Mouse (Mus musculus) liver, embryonic 16.5 days (tissue): ENCODE data around the gene Slc7a4. TPM values are rescaled to one million over a fixed set of nuclear protein-coding genes. Genes with fewer than 3 reads are reported as not detected.
"Not testable (repeated sequence)": the region's sequence is repeated elsewhere in the genome, so short reads cannot be mapped to it uniquely, and the experiment has no call there.

Experiments
- ATAC-seq: fragments of 200-750 bp; cut with Nextera tagmentation; 2 replicates; pipeline ENCODE4 v1.8.0; 2017; ENCODE audit warnings: low read depth, mild to moderate bottlenecking, moderate number of reproducible peaks, moderate library complexity
- H3K27ac ChIP-seq: fragments of 300-500 bp; sonication (generic); 2 replicates; pipeline ENCODE4 v1.5.1; 2014; ENCODE audit warnings: mild to moderate bottlenecking, low read length
- H3K27me3 ChIP-seq: fragments of 300-500 bp; sonication (generic); 2 replicates; pipeline ENCODE4 v1.6.1; 2014; ENCODE audit warnings: low read depth, low read length, mixed read lengths; ENCODE audit not compliant: control insufficient read depth, insufficient read depth
- H3K36me3 ChIP-seq: fragments of 300-500 bp; sonication (generic); 2 replicates; pipeline ENCODE4 v1.6.1; 2014; ENCODE audit warnings: mild to moderate bottlenecking; ENCODE audit not compliant: control insufficient read depth, insufficient read depth
- H3K4me1 ChIP-seq: fragments of 300-500 bp; sonication (generic); 2 replicates; pipeline ENCODE4 v1.6.1; 2014; ENCODE audit warnings: low read depth, low read length, mixed read lengths; ENCODE audit not compliant: control insufficient read depth
- H3K4me2 ChIP-seq: fragments of 300-500 bp; sonication (generic); 2 replicates; pipeline ENCODE4 v1.6.1; 2014; ENCODE audit warnings: low read depth, low read length, mixed read lengths
- H3K4me3 ChIP-seq: fragments of 300-500 bp; sonication (generic); 2 replicates; pipeline ENCODE4 v1.5.1; 2014; ENCODE audit warnings: low read depth, mild to moderate bottlenecking, low read length
- H3K9ac ChIP-seq: fragments of 300-500 bp; sonication (generic); 2 replicates; pipeline ENCODE4 v1.6.1; 2014; ENCODE audit warnings: low read depth, low read length
- H3K9me3 ChIP-seq: fragments of 300-500 bp; sonication (generic); replicated peaks from 2 replicates; pipeline ENCODE4 v1.6.1; 2016; ENCODE audit warnings: low read length; ENCODE audit not compliant: control insufficient read depth
- WGBS: fragments of 180-500 bp; shearing (Covaris S2); extraction: QIAGEN DNeasy Blood & Tissue Kit; methylation state at CpG from one replicate; pipeline ENCODE4 v1.1.7; 2014; ENCODE audit not compliant: insufficient replicate concordance; 5-methylcytosine and 5-hydroxymethylcytosine counted together
- polyA plus RNA-seq: library from polyadenylated mRNA; unstranded; fragments of >200 nt; fragmentation: Nextera tagmentation; extraction: Ambion mirVana; gene quantifications from 2 replicates; pipeline ENCODE4 v1.2.1, GENCODE M21; 2015

Slc7a4 gene
- polyA plus RNA-seq, 1 experiment from 2014 or later = 3.5 TPM

GRCm38 (mm10) chr16:17614740-17615139, 31.7 kb upstream of the Slc7a4 start:
- not testable (repeated sequence) for H3K27ac ChIP-seq, H3K27me3 ChIP-seq, ATAC-seq, H3K36me3 ChIP-seq, H3K4me3 ChIP-seq, H3K4me1 ChIP-seq, H3K9ac ChIP-seq, H3K9me3 ChIP-seq, H3K4me2 ChIP-seq
- WGBS = 76% methylated on average over 6 of the region's 6 CpGs

DNA sequence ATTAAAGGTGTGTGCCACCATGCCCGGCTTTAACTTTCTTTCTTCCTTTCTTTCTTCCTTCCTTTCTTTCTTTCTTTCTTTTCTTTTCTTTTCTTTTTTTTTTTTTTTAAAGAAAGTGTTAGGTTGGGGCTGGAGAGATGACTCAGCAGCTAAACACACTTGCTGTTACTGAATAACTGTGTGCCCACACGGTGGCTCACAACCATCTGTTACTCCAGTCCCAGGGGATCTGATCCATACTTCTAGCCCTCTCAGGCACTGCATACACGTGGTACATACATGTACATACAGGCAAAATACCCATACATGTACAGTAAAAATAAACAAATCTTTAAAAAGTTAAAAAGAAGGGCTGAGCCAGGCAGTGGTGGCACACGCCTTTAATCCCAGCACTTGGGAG, 28.4 kb upstream of the Slc7a4 start:
- WGBS = 48% methylated on average over 4 of the region's 4 CpGs
- H3K9ac ChIP-seq = no peak overlapping the region
- no peak overlapping the region for H3K27ac ChIP-seq
- no peak overlapping the region for H3K4me2 ChIP-seq
- no peaks in the 10 kb centered on the region for H3K27me3 ChIP-seq
- H3K9me3 ChIP-seq = no peaks in the 10 kb centered on the region
- H3K4me1 ChIP-seq = no peaks in the 10 kb centered on the region
- no peak for ATAC-seq
- H3K36me3 ChIP-seq = no peaks in the 10 kb centered on the region
- no peak overlapping the region for H3K4me3 ChIP-seq

DNA sequence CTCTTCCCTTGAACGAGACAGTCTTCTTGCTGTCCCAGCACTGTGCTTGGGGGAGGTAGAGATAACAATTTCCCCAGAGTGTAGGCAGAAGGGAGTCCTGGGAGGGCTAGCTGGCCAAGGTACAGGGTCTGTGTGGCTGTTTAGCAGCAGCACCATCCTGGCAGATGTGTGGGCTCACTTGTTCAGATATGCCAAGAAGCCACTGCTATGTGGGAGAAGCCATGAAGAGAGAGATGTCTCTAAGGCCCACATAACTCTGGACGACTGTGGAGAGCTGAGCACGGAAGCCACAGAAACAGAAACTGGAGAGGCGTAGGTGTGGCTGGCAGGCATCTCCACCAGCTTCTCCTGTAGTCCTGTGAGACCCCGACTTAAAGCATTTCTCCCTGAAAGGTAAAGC, 22.7 kb upstream of the Slc7a4 start:
- 52% methylated on average over 5 of the region's 5 CpGs for WGBS
- H3K36me3 ChIP-seq = no peaks in the 10 kb centered on the region
- no peak overlapping the region for H3K9ac ChIP-seq
- no peaks in the 10 kb centered on the region for H3K9me3 ChIP-seq
- no peaks in the 10 kb centered on the region for H3K4me1 ChIP-seq
- no peak overlapping the region for H3K4me3 ChIP-seq
- ATAC-seq = no peak
- no peak overlapping the region for H3K4me2 ChIP-seq
- no peaks in the 10 kb centered on the region for H3K27me3 ChIP-seq
- H3K27ac ChIP-seq = no peak overlapping the region

DNA sequence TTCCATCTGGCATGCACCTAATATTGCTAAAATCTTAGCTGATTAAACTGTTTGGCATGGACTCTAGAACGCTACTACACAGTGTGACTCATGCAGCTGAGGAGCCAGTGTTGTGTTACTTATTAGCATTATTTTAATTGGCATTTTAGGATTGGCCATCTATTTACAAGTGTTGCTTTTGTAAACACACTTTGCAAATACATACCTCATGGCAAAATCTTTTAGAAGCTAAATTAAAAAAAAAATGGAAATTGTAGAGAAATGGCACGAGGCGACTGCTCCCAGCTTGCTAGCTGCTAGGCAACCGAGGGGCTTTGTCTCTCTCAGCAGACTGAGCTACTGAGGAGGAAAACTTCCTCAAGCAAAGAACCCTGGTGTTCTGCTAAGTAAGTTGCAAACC, 21.9 kb upstream of the Slc7a4 start:
- no peak overlapping the region for H3K27ac ChIP-seq
- H3K4me2 ChIP-seq = no peak overlapping the region
- no peaks in the 10 kb centered on the region for H3K27me3 ChIP-seq
- no peak overlapping the region for H3K9ac ChIP-seq
- no peak for ATAC-seq
- no peaks in the 10 kb centered on the region for H3K36me3 ChIP-seq
- no peaks in the 10 kb centered on the region for H3K9me3 ChIP-seq
- no peaks in the 10 kb centered on the region for H3K4me1 ChIP-seq
- 58% methylated on average over 4 of the region's 4 CpGs for WGBS
- H3K4me3 ChIP-seq = no peak overlapping the region

DNA sequence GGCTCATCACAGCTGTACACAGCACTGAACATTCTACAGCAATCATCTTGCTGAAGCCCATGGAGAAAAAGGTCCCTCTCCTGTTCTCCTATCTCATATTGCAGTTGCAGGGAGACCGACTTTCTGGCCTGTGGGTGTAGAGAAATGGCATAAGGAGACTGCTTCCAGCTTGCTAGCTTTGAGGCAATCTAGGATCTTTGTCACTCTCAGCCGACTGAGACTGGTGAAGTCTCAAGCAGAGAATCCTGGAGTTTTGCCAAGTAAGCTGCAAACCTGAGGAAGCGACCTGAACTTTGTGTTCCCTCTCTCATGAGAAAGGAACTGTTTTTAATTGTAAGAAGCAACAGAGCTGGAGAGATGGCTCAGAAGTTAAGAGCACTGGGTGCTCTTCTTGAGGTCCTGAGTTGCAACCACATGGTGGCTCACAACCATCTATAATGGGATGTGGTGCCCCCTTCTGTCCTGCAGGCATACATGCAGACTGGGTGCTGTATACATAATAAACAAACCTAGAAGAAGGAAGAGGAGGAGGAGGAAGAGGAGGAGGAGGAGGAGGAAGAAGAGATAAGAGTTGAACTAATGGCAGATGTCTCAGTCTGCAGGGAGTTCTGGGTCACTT, 18.0 kb upstream of the Slc7a4 start:
- 53% methylated on average over 3 of the region's 3 CpGs for WGBS
- no peak for ATAC-seq
- H3K9ac ChIP-seq = no peak overlapping the region
- H3K36me3 ChIP-seq = no peaks in the 10 kb centered on the region
- no peak overlapping the region for H3K27ac ChIP-seq
- no peak overlapping the region for H3K4me3 ChIP-seq
- no peak overlapping the region for H3K4me2 ChIP-seq
- H3K9me3 ChIP-seq = no peaks in the 10 kb centered on the region
- H3K27me3 ChIP-seq = no peaks in the 10 kb centered on the region
- H3K4me1 ChIP-seq = no peaks in the 10 kb centered on the region

DNA sequence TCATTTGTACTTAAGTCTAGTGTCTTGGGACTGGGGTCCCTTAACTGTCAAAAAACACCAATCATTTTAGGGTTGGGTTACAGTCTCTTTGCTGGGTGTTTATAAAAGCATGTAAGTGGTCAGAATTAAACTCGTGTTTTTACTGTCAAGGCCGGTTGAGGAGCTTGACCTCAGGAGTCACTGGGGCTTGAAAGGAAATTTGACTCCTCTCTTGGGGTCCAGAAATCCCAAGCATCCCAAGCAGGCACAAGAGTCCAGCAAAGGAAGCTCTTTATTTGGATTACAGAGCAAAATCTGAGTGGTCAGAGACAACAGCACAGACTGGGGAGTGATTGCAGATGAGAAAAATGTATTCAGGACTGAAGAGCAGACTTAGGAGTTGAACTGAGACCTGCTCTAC, 7.7 kb upstream of the Slc7a4 start:
- no peak for ATAC-seq
- Histone ChIP-seq H3K4me2 (no peak overlapping the region), H3K4me3 (no peak overlapping the region), H3K9me3 (no peaks in the 10 kb centered on the region), H3K36me3 (no peaks in the 10 kb centered on the region), H3K4me1 (no peaks in the 10 kb centered on the region), H3K27ac (no peak overlapping the region), H3K27me3 (no peaks in the 10 kb centered on the region), H3K9ac (no peak overlapping the region)
- 43% methylated on average over 2 of the region's 2 CpGs for WGBS

DNA sequence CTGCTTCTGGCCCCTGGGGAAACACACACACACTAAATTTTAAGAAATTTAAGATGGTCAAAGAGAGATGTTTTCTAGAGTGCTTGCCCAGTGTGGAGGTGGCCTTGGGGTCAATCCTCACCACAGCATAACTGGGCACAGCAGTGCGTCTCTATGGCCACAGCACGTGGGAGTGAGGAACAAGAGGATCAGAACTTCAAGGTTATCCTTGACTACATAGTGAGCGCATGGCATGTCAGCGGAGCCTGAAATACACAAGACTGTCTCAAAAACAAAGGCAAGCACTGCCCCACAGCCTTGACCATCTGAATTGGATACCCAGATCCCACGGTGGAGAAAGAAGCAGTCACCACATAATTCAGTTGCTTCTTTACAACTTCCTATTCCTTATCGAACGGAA, 1.5 kb upstream of the Slc7a4 start:
- ATAC-seq = no peak
- no peak overlapping the region for H3K27ac ChIP-seq
- 67% methylated on average over 7 of the region's 7 CpGs for WGBS
- no peak overlapping the region for H3K4me2 ChIP-seq
- no peaks in the 10 kb centered on the region for H3K36me3 ChIP-seq
- no peak overlapping the region for H3K4me3 ChIP-seq
- no peaks in the 10 kb centered on the region for H3K4me1 ChIP-seq
- no peak overlapping the region for H3K9ac ChIP-seq
- H3K9me3 ChIP-seq = no peaks in the 10 kb centered on the region
- no peaks in the 10 kb centered on the region for H3K27me3 ChIP-seq

GRCm38 (mm10) chr16:17576825-17577215, 6.2 kb downstream of the Slc7a4 start:
- H3K9ac ChIP-seq = peak overlapping the region; percentile 47; the same call in 1 of the 2 replicates
- peaks cover 21% of the 10 kb centered on the region for H3K27me3 ChIP-seq
- H3K27ac ChIP-seq = no peak overlapping the region
- WGBS = 23% methylated on average over 8 of the region's 8 CpGs
- H3K4me1 ChIP-seq = peaks cover 7% of the 10 kb centered on the region
- ATAC-seq = no peak
- H3K4me3 ChIP-seq = peak overlapping the region; percentile 61
- H3K4me2 ChIP-seq = peak overlapping the region; percentile 78
- no peaks in the 10 kb centered on the region for H3K9me3 ChIP-seq
- no peaks in the 10 kb centered on the region for H3K36me3 ChIP-seq

- WGBS = 11% methylated on average over 45 of the region's 45 CpGs
- H3K27me3 ChIP-seq = peaks cover 21% of the 10 kb centered on the region
- peak overlapping the region; percentile 61 for H3K4me3 ChIP-seq
- no peak overlapping the region for H3K27ac ChIP-seq
- H3K4me1 ChIP-seq = peaks cover 7% of the 10 kb centered on the region
- peak overlapping the region; percentile 47; the same call in 1 of the 2 replicates for H3K9ac ChIP-seq
- no peaks in the 10 kb centered on the region for H3K36me3 ChIP-seq
- H3K4me2 ChIP-seq = peak overlapping the region; percentile 78
- H3K9me3 ChIP-seq = no peaks in the 10 kb centered on the region
- peak; percentile 62; the same call in 1 of the 2 replicates for ATAC-seq
Measured at GRCm38 (mm10) chr16:17575870-17576824, 6.9 kb downstream of the Slc7a4 start.
